Mouse (Mus musculus): ENCODE data around the gene Erlin1. TPM values are rescaled to one million over a fixed set of nuclear protein-coding genes. Genes with fewer than 3 reads are reported as not detected.

Gene Erlin1
- polyA plus RNA-seq, 1 experiment from 2014 or later, result 20.5 TPM

GRCm38 (mm10) chr19:44049282-44049681 lies 20.3 kb downstream of the Erlin1 start:
- WGBS, result 62% methylated on average over 3 of the region's 3 CpGs
- no peaks in the 10 kb centered on the region for H3K4me1 ChIP-seq
- H3K27me3 ChIP-seq (replicated peaks; ENCODE audit: low read depth, poor library complexity, severe bottlenecking), result no peaks in the 10 kb centered on the region

GRCm38 (mm10) chr19:44045847-44046246 lies 23.7 kb downstream of the Erlin1 start:
- Histone ChIP-seq H3K36me3 (replicated peaks) (peaks cover 26% of the 10 kb centered on the region), H3K27ac (replicated peaks) (no peak overlapping the region), H3K9me3 (no peaks in the 10 kb centered on the region), H3K27me3 (replicated peaks; ENCODE audit: low read depth, poor library complexity, severe bottlenecking) (no peaks in the 10 kb centered on the region), H3K4me3 (no peak overlapping the region), H3K4me1 (no peaks in the 10 kb centered on the region)
- WGBS, result 90% methylated on average over 3 of the region's 3 CpGs
- DNase-seq (ENCODE audit: low spot score), result no peak

More at GRCm38 (mm10) chr19:44049282-44049681, 20.3 kb downstream of the Erlin1 start:
- no peak overlapping the region for H3K4me3 ChIP-seq
- H3K27ac ChIP-seq (replicated peaks), result no peak overlapping the region
- peaks cover 42% of the 10 kb centered on the region for H3K36me3 ChIP-seq (replicated peaks)
- H3K9me3 ChIP-seq, result no peaks in the 10 kb centered on the region
- DNase-seq (ENCODE audit: low spot score), result no peak

- Histone ChIP-seq H3K36me3 (replicated peaks) (peaks cover 53% of the 10 kb centered on the region), H3K27ac (replicated peaks) (no peak overlapping the region), H3K4me1 (no peaks in the 10 kb centered on the region), H3K27me3 (replicated peaks; ENCODE audit: low read depth, poor library complexity, severe bottlenecking) (no peaks in the 10 kb centered on the region), H3K4me3 (no peak overlapping the region), H3K9me3 (no peaks in the 10 kb centered on the region)
- DNase-seq (ENCODE audit: low spot score), result no peak
- 85% methylated on average over 5 of the region's 5 CpGs for WGBS
These were observed 27.5 kb downstream of the Erlin1 start for GRCm38 (mm10) chr19:44042121-44042520.

- no peaks in the 10 kb centered on the region for H3K9me3 ChIP-seq
- peaks cover 33% of the 10 kb centered on the region for H3K36me3 ChIP-seq (replicated peaks)
These were observed 36.2 kb downstream of the Erlin1 start for GRCm38 (mm10) chr19:44033396-44033795.

GRCm38 (mm10) chr19:44032046-44032744 lies 37.4 kb downstream of the Erlin1 start:
- Histone ChIP-seq H3K27me3 (replicated peaks; ENCODE audit: low read depth, poor library complexity, severe bottlenecking) (no peaks in the 10 kb centered on the region), H3K36me3 (replicated peaks) (peaks cover 21% of the 10 kb centered on the region), H3K27ac (replicated peaks) (no peak overlapping the region), H3K9me3 (no peaks in the 10 kb centered on the region), H3K4me3 (no peak overlapping the region), H3K4me1 (peaks cover 1% of the 10 kb centered on the region; the same call in 1 of the 2 replicates)
- no peak for DNase-seq (ENCODE audit: low spot score)
- WGBS, result 91% methylated on average over 11 of the region's 11 CpGs

More at GRCm38 (mm10) chr19:44033396-44033795, 36.2 kb downstream of the Erlin1 start:
- Histone ChIP-seq H3K4me3 (no peak overlapping the region), H3K4me1 (no peaks in the 10 kb centered on the region), H3K27ac (replicated peaks) (no peak overlapping the region), H3K27me3 (replicated peaks; ENCODE audit: low read depth, poor library complexity, severe bottlenecking) (no peaks in the 10 kb centered on the region)
- WGBS, result 92% methylated on average over 5 of the region's 5 CpGs
- DNase-seq (ENCODE audit: low spot score), result no peak

- no peak overlapping the region for H3K27ac ChIP-seq (replicated peaks)
- H3K4me1 ChIP-seq, result peaks cover 6% of the 10 kb centered on the region
- H3K4me3 ChIP-seq, result no peak overlapping the region
- no peaks in the 10 kb centered on the region for H3K9me3 ChIP-seq
- WGBS, result 95% methylated on average over 5 of the region's 5 CpGs
- peaks cover 2% of the 10 kb centered on the region; the same call in 1 of the 2 replicates for H3K36me3 ChIP-seq (replicated peaks)
- H3K27me3 ChIP-seq (replicated peaks; ENCODE audit: low read depth, poor library complexity, severe bottlenecking), result no peaks in the 10 kb centered on the region
- DNase-seq (ENCODE audit: low spot score), result no peak
These were observed 39.6 kb downstream of the Erlin1 start for GRCm38 (mm10) chr19:44030024-44030423.

- 70% methylated on average over 8 of the region's 8 CpGs for WGBS
- no peaks in the 10 kb centered on the region for H3K27me3 ChIP-seq (replicated peaks; ENCODE audit: low read depth, poor library complexity, severe bottlenecking)
- H3K9me3 ChIP-seq, result no peaks in the 10 kb centered on the region
- H3K4me3 ChIP-seq, result no peak within 1 kb of the TSS
- no peak within 1 kb of the TSS for H3K27ac ChIP-seq (replicated peaks)
- no peak for DNase-seq (ENCODE audit: low spot score)
- H3K4me1 ChIP-seq, result peaks cover 6% of the 10 kb centered on the region
- H3K36me3 ChIP-seq (replicated peaks), result no peaks in the 10 kb centered on the region
These were observed 40.6 kb downstream of the Erlin1 start, which contains the start of gene Cyp2c23 for GRCm38 (mm10) chr19:44028972-44029371. Gene Cyp2c23 (minus strand): TSS chr19:44029208.

- no peak overlapping the region for H3K4me3 ChIP-seq
- no peaks in the 10 kb centered on the region for H3K9me3 ChIP-seq
- no peak overlapping the region for H3K27ac ChIP-seq (replicated peaks)
- peaks cover 6% of the 10 kb centered on the region for H3K4me1 ChIP-seq
- H3K36me3 ChIP-seq (replicated peaks), result no peaks in the 10 kb centered on the region
- no peaks in the 10 kb centered on the region for H3K27me3 ChIP-seq (replicated peaks; ENCODE audit: low read depth, poor library complexity, severe bottlenecking)
- 64% methylated on average over 8 of the region's 8 CpGs for WGBS
- peak; percentile 15 for DNase-seq (ENCODE audit: low spot score)
These were observed 42.5 kb downstream of the Erlin1 start for GRCm38 (mm10) chr19:44026956-44027530.

GRCm38 (mm10) chr19:44024921-44025585 lies 44.5 kb downstream of the Erlin1 start:
- no peak for DNase-seq (ENCODE audit: low spot score)
- Histone ChIP-seq H3K36me3 (replicated peaks) (no peaks in the 10 kb centered on the region), H3K4me3 (no peak overlapping the region), H3K4me1 (peaks cover 6% of the 10 kb centered on the region), H3K27me3 (replicated peaks; ENCODE audit: low read depth, poor library complexity, severe bottlenecking) (no peaks in the 10 kb centered on the region), H3K9me3 (no peaks in the 10 kb centered on the region), H3K27ac (replicated peaks) (no peak overlapping the region)
- WGBS, result 91% methylated on average over 13 of the region's 13 CpGs

- Histone ChIP-seq H3K4me3 (no peak overlapping the region), H3K9me3 (no peaks in the 10 kb centered on the region)
- WGBS, result 66% methylated on average over 5 of the region's 5 CpGs
These were observed 46.5 kb downstream of the Erlin1 start for GRCm38 (mm10) chr19:44023066-44023465.

GRCm38 (mm10) chr19:44021502-44021901 lies 48.1 kb downstream of the Erlin1 start:
- Histone ChIP-seq H3K27ac (replicated peaks) (no peak overlapping the region), H3K9me3 (no peaks in the 10 kb centered on the region), H3K27me3 (replicated peaks; ENCODE audit: low read depth, poor library complexity, severe bottlenecking) (no peaks in the 10 kb centered on the region), H3K4me3 (no peak overlapping the region), H3K4me1 (peaks cover 6% of the 10 kb centered on the region), H3K36me3 (replicated peaks) (no peaks in the 10 kb centered on the region)
- no peak for DNase-seq (ENCODE audit: low spot score)
- 92% methylated on average over 4 of the region's 4 CpGs for WGBS

More at GRCm38 (mm10) chr19:44023066-44023465, 46.5 kb downstream of the Erlin1 start:
- Histone ChIP-seq H3K36me3 (replicated peaks) (no peaks in the 10 kb centered on the region), H3K27ac (replicated peaks) (no peak overlapping the region), H3K27me3 (replicated peaks; ENCODE audit: low read depth, poor library complexity, severe bottlenecking) (no peaks in the 10 kb centered on the region), H3K4me1 (peaks cover 6% of the 10 kb centered on the region)
- DNase-seq (ENCODE audit: low spot score), result peak; percentile 38

- 59% methylated on average over 7 of the region's 7 CpGs for WGBS
- no peak for DNase-seq (ENCODE audit: low spot score)
- Histone ChIP-seq H3K27ac (replicated peaks) (no peak overlapping the region), H3K4me3 (no peak overlapping the region), H3K27me3 (replicated peaks; ENCODE audit: low read depth, poor library complexity, severe bottlenecking) (no peaks in the 10 kb centered on the region), H3K9me3 (no peaks in the 10 kb centered on the region), H3K36me3 (replicated peaks) (no peaks in the 10 kb centered on the region), H3K4me1 (peaks cover 7% of the 10 kb centered on the region)
These were observed 49.8 kb downstream of the Erlin1 start for GRCm38 (mm10) chr19:44019739-44020138.
